Mouse (Mus musculus) cerebellum, adult 2 months (tissue): ENCODE data around the gene Slc24a1.

Experiments
- CTCF ChIP-seq: fragments of 200-500 bp; IDR thresholded peaks from 2 replicates; pipeline ENCODE4 v1.5.1; 2011; ENCODE audit warnings: low read depth, mild to moderate bottlenecking, control low read depth, low read length, moderate library complexity, borderline replicate concordance; ENCODE audit not compliant: insufficient read depth
- POLR2A ChIP-seq: fragments of 200-500 bp; IDR thresholded peaks from 2 replicates; pipeline ENCODE4 v1.6.1; 2011; ENCODE audit warnings: low read length, control low read depth, borderline replicate concordance; ENCODE audit not compliant: insufficient read depth

DNA sequence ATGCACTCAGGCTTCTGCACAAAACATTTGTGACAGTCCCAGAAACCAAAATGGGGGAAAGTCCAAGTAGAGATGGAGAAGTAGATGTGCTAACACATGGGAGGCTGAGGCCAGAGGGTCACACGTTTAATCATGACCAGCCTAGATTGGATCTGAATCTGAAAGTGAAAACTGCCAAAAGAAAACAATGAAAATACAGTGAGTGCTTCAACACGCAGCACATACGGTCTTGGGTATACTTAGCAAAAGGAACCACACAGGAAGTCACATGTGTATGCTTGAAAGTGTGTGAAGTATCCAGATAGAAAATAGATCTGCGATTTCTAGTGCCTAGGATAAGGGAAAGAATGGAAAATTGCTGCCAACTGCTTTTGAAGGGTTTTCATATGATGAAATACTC lies 36.8 kb downstream of the Slc24a1 start:
- no peak for TF ChIP-seq CTCF
- no peak for TF ChIP-seq POLR2A
